Mouse (Mus musculus): ENCODE data around the gene Wdr45b. TPM values are rescaled to one million over a fixed set of nuclear protein-coding genes. Genes with fewer than 3 reads are reported as not detected.
A peak's percentile ranks its signal among the peaks of the same experiment; 100 is the strongest.
"Not testable (repeated sequence)": the region's sequence is repeated elsewhere in the genome, so short reads cannot be mapped to it uniquely, and the experiment has no call there.

Gene Wdr45b
- total RNA-seq, 2 experiments from 2014 or later = 53.4 to 66.4 TPM

- DNase-seq = no peak
Observed at GRCm38 (mm10) chr11:121328619-121329018, 25.6 kb downstream of the Wdr45b start.

- no peak for DNase-seq
Observed at GRCm38 (mm10) chr11:121328206-121328605, 26.0 kb downstream of the Wdr45b start.

DNA sequence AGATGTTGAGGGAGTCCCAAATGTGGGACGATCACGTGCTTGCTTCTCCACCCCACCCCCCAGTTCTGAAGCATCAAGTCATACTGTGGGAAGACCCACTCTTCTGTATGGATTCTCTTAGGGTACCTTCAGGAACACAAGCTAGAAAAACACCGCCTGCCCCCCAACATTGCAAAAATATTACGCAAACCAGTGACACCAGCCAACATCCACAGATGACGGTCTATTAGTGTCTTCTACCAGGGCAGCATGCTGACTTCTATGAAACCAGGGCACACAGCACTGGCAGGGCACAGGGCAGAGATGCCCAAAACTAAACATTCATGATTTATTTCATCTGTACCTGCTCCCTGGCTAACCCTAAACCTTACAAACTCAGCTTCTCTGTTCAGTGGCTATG, 27.6 kb downstream of the Wdr45b start:
- no peak for DNase-seq

DNA sequence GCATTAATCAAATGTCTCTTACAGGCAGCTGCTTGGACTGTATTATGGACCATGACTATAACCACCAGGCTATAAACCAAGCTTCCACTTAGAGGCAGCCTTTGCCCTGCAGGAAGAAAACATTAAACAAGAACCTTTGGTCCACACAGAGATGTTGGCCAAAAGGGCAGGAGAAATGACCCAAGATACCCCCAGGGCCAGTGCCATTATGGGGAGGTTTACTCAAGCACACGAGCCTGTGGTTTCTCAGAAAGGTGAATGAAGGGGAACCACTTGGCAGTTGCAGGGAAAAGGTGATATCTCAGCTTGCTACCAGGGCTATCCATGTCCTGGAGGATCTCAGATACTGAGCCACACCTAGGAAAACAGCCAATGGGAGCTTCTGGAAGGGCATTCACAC, 28.2 kb downstream of the Wdr45b start:
- DNase-seq = no peak

DNA sequence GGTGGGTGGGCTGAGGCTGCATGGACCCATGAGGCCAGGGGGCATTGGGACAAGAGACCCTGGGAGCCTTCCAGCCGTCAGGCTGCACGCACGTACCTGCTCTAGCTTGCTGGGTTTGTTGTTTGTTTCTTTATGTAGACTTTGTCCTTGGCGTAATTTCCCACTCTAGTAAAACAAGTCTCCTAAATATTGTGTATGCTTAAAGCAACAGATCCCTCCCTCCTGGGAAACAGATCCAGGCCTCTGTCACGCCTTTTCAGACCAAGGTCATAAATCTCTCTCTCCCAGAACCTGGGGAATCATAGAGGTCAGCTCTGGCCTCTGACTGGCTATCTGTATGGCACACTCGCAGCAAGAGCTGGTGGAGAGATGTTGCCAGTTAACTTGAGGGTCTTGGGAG, 46.5 kb downstream of the Wdr45b start:
- DNase-seq = not testable (repeated sequence)

- no peak for DNase-seq
Observed at GRCm38 (mm10) chr11:121306608-121307007, 47.6 kb downstream of the Wdr45b start.

GRCm38 (mm10) chr11:121305371-121305770, 48.9 kb downstream of the Wdr45b start:
- DNase-seq = no peak

- no peak for DNase-seq
Observed at GRCm38 (mm10) chr11:121300265-121300664, 54.0 kb downstream of the Wdr45b start.

- no peak for DNase-seq
Observed at GRCm38 (mm10) chr11:121298493-121298892, 55.8 kb downstream of the Wdr45b start.

- peak; percentile 34 for DNase-seq
Observed at GRCm38 (mm10) chr11:121294771-121295170, 59.5 kb downstream of the Wdr45b start.

- no peak for DNase-seq
Observed at GRCm38 (mm10) chr11:121289859-121290258, 64.4 kb downstream of the Wdr45b start.

- no peak for DNase-seq
Observed at GRCm38 (mm10) chr11:121282911-121283310, 71.3 kb downstream of the Wdr45b start.

- no peak for DNase-seq
Observed at GRCm38 (mm10) chr11:121278011-121278410, 76.2 kb downstream of the Wdr45b start.

- DNase-seq = no peak
Observed at GRCm38 (mm10) chr11:121277516-121277915, 76.7 kb downstream of the Wdr45b start.

Small RNA genes within 50 kb of the gene (microRNA-seq; reads per million reads assigned to microRNA genes)
- gene Mir7236 = not detected

Other genes with a start within 250 kb of the Wdr45b start
- gene Tex19.2, start 235.8 kb downstream of the Wdr45b start, total RNA-seq (2021) = not detected
- not detected for gene Tex19.1, start 208.3 kb downstream of the Wdr45b start, total RNA-seq (2021)
- gene Uts2r, start 194.2 kb downstream of the Wdr45b start, total RNA-seq (2021) = under 1 TPM; 0.15 to 0.27 TPM
- gene Hexdc, start 150.0 kb downstream of the Wdr45b start, total RNA-seq (2021) = 10 to 100 TPM; 12.6 to 16.4 TPM
- 10 to 100 TPM; 24.5 to 24.9 TPM for gene Ogfod3, start 149.7 kb downstream of the Wdr45b start, total RNA-seq (2021)
- gene Cybc1, start 125.1 kb downstream of the Wdr45b start, total RNA-seq (2021) = 10 to 100 TPM; 17.3 to 18.7 TPM
- gene Narf, start 117.2 kb downstream of the Wdr45b start, total RNA-seq (2021) = 10 to 100 TPM; 29.3 to 43.0 TPM
- gene Foxk2, start 94.5 kb downstream of the Wdr45b start, total RNA-seq (2021) = 10 to 100 TPM; 32.7 to 33.3 TPM
- 1 to 10 TPM; 6.5 to 6.8 TPM for gene Rab40b, start 33.8 kb upstream of the Wdr45b start, total RNA-seq (2021)
- gene Fn3krp, start 67.0 kb upstream of the Wdr45b start, total RNA-seq (2021) = 10 to 100 TPM; 16.1 to 19.5 TPM
- gene Fn3k, start 80.5 kb upstream of the Wdr45b start, total RNA-seq (2021) = 10 to 100 TPM in 1 of 2 experiments, 1 to 10 TPM in 1; 7.8 to 12.3 TPM
- gene Tbcd, start 97.5 kb upstream of the Wdr45b start, total RNA-seq (2021) = 10 to 100 TPM; 34.7 to 38.3 TPM
- gene Zfp750, start 164.9 kb upstream of the Wdr45b start, total RNA-seq (2021) = 1 to 10 TPM in 1 of 2 experiments, under 1 TPM in 1; 0.91 to 2.7 TPM